Mouse (Mus musculus) frontal cortex, postnatal 36 days (tissue): ENCODE results near the gene Klk13.

Experiments
- DNase-seq, 2 experiments: peaks; one replicate each; pipeline ENCODE4 v3.0.0; 2022; ENCODE audit warnings: low spot score in 2 of 2

The Klk13 gene

DNA sequence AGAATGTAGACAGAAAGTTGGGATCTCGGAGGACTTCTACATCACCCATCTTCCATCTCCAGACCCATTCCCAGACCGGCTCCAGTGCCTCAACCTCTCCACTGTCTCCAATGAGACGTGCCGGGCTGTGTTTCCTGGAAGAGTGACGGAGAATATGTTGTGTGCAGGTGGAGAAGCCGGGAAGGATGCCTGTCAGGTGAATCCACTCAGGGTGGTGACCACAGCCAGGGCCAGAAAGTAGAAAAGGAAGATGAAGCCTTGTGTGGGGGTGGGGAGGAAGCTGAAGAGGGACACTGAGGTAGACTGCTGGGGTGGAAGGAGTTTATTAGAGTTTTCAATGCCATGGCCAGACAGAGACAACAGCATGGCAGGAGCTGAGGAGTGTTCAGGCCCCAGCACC is 59.5 kb downstream of the Klk13 start:
- no peak for DNase-seq

DNA sequence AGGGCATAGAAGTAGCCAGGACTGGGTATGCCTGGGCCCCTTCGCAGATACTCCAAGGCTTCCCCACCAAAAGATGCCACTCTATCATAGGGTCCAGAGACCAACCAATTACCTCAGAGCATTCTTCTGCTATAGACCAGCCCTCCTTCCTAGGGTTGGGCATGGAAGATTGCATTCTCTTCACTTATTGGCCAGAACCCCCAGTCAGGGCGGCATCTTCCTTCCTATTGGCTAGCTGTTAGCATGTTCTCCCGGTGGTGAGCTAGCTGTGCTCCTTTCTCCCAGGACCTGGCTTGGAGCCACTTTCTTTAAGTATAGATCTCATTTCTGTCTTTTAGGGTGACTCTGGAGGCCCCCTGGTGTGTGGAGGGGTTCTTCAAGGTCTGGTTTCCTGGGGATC is 60.5 kb downstream of the Klk13 start:
- no peak for DNase-seq

DNA sequence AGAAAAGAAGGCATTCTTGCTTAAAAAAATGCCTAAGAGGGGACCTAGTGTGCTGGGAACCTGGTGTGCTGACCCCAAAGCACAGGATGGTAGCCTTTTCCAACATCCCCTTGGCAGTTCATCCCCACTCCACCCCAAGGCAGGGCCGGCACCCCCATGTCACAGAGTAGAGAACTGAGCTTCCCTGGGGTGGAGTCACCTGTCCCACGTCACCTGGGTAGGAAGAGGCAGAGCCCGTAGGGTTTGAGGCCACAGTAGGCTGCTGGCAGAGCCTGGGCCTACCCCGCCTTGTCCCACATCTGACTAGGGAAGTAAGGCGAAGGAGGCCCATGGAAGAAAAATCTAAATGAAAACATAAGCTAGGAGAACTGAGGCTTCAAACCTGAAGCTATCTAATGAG is 62.0 kb downstream of the Klk13 start, which contains the start of gene Klk11:
Gene Klk11 (plus strand): TSS at position 241 of the 400 bp plus-strand sequence.
- DNase-seq: no peak

- DNase-seq: no peak
Measured at GRCm38 (mm10) chr7:43774802-43775201, 62.4 kb downstream of the Klk13 start.

DNA sequence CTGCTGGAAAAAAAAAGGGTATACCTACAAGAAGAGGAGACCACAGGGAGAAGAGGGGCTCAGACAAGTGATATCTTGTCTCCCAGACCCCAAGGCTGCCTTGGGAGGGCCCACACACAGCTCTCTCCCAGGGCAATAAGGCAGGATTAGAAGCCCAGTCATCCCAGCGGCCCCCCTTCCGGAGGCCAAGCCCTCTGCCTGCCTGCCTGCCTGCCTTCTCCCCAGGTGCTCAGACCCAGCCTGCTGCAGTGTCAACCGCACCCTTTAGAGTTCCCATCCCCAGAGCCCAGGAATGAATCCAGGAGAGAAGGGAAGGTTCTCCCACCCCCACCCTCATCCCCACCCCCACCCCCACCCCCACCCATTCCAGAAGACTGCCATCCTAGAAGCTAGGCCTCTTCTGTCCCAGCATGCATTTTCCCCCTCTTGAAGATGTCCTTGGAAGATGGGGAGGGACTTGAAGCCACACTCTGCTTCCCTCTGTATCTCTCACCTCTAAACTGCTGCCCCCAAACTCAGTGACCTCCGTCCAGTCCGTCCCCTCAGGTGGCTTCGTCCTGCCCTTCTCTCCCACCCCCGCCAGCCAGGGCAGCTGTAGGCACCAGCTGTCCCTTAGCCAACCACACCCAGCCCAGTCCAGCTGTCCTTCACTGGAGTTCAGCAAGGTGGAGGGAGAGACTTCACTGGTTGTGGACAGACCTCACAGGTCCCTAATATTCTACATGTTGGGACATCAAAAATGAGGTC is 63.1 kb downstream of the Klk13 start:
- DNase-seq: no peak

DNA sequence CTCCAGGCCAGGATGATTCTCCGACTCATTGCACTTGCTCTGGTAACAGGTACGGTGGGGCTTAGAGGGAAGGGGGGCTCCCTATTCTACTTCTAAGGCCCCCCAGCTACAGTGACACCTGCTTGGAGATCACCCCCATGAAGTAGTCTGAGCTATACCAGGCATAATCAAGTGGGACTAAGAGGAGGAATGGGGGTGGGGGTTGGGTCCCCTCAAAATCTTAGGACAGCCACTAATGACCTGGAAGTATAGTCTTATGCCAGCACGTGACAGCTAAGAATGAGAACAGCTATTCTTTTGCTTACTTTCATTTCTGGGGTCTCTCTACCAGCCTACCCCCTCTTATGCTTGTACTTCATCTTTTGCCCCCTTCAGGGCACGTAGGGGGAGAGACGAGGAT is 64.1 kb downstream of the Klk13 start:
- DNase-seq: no peak
